Mouse (Mus musculus): ENCODE data around the gene Nmt1. TPM values are rescaled to one million over a fixed set of nuclear protein-coding genes. Genes with fewer than 3 reads are reported as not detected.

Nmt1 gene
- polyA plus RNA-seq, 1 experiment from 2014 or later, result 32.4 TPM

DNA sequence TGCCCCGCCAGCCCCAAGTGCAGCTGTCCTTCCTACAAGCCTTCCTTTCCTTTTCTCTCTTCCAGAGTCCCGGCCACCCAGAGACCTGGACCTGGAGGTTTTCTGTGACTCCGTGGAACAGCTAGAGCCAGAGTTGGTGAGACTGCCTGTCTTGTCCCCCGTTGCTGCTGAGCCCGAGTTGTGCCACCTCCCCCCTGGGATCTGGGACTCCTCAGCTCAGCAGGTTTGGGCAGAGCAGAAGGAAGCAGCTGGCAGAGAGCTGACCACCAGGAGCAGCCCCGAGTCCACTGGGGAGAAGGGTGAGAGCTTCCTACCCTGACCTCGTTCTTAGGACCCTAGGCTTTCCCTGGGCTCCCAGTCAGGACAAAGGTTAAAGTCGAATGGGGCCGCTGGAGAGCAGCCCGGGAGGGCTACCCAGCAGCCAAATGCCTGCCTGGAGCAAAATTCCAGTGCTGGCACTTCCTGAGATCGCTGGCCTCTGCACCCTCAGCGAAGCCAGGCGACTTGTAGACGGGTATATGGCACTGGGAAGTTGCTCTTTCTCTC, 77.3 kb downstream of the Nmt1 start:
- Histone ChIP-seq H3K4me2 (no peak overlapping the region), H3K9ac (no peak overlapping the region), H3K4me1 (replicated peaks) (peaks cover 26% of the 10 kb centered on the region), H3K9me3 (no peaks in the 10 kb centered on the region), H3K27ac (replicated peaks) (no peak overlapping the region), H3K36me3 (no peaks in the 10 kb centered on the region), H3K4me3 (no peak overlapping the region), H3K27me3 (peaks cover 12% of the 10 kb centered on the region)
- ATAC-seq (ENCODE audit: low FRiP score, low read depth), result no peak
- 63% methylated on average over 14 of the region's 14 CpGs for WGBS

DNA sequence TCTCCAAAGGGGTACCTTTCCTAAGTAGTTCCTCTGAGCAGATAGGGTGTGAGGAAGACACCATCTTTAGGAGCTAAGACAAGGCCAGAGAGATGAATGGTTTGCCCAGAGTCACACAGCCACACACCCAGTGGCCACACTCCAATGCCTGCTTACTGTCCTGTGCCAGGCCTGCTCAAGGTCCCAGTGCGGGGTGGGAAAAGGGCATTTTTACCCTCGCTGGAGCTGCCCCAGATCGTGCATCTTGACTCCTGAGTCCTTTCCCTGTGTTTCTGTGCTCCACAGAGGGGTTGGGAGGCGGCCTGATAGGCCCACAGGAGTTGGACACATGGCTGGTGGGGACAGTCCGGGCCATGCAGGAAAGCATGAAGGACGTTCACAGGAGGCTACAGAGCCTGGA, 77.8 kb downstream of the Nmt1 start:
- H3K9me3 ChIP-seq, result no peaks in the 10 kb centered on the region
- no peaks in the 10 kb centered on the region for H3K36me3 ChIP-seq
- no peak for ATAC-seq (ENCODE audit: low FRiP score, low read depth)
- H3K27ac ChIP-seq (replicated peaks), result no peak overlapping the region
- H3K4me2 ChIP-seq, result no peak overlapping the region
- 86% methylated on average over 6 of the region's 6 CpGs for WGBS
- H3K27me3 ChIP-seq, result peaks cover 10% of the 10 kb centered on the region
- H3K4me1 ChIP-seq (replicated peaks), result peaks cover 25% of the 10 kb centered on the region
- no peak overlapping the region for H3K9ac ChIP-seq
- no peak overlapping the region for H3K4me3 ChIP-seq

DNA sequence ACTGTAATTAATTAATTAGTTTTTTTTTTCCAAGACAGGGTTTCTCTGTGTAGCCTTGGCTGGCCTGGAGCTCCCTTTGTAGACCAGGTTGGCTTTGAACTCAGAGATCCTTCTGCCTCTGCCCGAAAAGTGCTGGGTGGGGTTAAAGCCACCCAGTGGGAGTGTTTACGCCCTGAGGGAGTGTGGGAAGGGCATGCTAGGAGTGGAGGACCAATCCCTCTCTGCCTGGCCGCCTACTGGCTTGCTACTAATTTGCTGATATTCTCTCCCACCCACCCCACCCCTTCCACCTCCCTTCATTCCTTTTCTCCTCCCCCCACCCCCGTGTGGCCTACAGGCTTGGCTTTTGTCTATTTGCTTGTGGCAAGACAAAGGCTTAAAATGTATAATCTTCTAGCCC, 78.4 kb downstream of the Nmt1 start:
- H3K4me2 ChIP-seq, result no peak overlapping the region
- H3K27ac ChIP-seq (replicated peaks), result no peak overlapping the region
- no peak for ATAC-seq (ENCODE audit: low FRiP score, low read depth)
- H3K27me3 ChIP-seq, result peaks cover 10% of the 10 kb centered on the region
- H3K4me1 ChIP-seq (replicated peaks), result peaks cover 22% of the 10 kb centered on the region
- WGBS, result 71% methylated on average over 4 of the region's 4 CpGs
- H3K36me3 ChIP-seq, result no peaks in the 10 kb centered on the region
- H3K4me3 ChIP-seq, result no peak overlapping the region
- H3K9me3 ChIP-seq, result no peaks in the 10 kb centered on the region
- no peak overlapping the region for H3K9ac ChIP-seq

- Histone ChIP-seq H3K4me3 (peak overlapping the region; percentile 26; the same call in 1 of the 2 replicates), H3K9me3 (no peaks in the 10 kb centered on the region), H3K36me3 (no peaks in the 10 kb centered on the region), H3K4me2 (peak overlapping the region; percentile 52), H3K27ac (replicated peaks) (no peak overlapping the region), H3K27me3 (peaks cover 27% of the 10 kb centered on the region), H3K4me1 (replicated peaks) (peaks cover 24% of the 10 kb centered on the region), H3K9ac (peak overlapping the region; percentile 32; the same call in 1 of the 2 replicates)
- WGBS, result 24% methylated on average over 10 of the region's 10 CpGs
- no peak for ATAC-seq (ENCODE audit: low FRiP score, low read depth)
These were observed 83.3 kb downstream of the Nmt1 start for GRCm38 (mm10) chr11:103111301-103111700.

DNA sequence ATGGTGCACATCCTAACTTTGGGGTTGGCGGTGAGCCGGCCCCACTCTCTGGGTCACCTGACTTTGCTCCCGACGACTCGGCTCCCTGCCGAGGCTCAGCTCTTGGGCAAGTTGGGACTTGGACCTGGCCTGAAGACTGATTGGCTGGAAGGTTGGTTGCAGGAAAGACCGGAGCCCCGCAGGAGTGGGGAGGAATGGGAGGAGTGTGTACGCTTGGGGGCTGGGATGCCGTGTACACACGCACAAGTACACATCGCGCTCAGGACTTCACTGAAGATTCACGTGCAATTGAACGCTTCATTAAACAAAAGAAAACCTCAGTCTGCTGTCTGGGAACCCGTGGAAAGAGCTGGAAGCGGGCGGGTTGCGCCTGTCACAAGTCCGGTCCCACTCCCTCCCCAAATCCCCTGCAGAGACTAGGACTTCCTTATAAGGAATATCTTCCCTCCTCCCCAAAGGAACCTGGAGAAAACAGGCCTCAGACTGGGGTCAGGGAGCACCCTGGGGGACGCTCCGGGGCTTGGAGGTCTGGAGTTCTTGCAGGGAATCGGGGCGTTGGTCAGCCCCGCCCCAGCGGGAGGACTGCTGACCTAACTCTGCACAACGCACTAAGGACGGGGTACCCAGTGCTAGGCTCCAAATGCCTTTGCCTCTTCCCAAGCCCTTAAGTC, 84.0 kb downstream of the Nmt1 start:
- H3K27me3 ChIP-seq, result peaks cover 27% of the 10 kb centered on the region
- H3K9me3 ChIP-seq, result no peaks in the 10 kb centered on the region
- WGBS, result 1% methylated on average over 28 of the region's 28 CpGs
- no peaks in the 10 kb centered on the region for H3K36me3 ChIP-seq
- no peak overlapping the region for H3K27ac ChIP-seq (replicated peaks)
- no peak for ATAC-seq (ENCODE audit: low FRiP score, low read depth)
- peak overlapping the region; percentile 52 for H3K4me2 ChIP-seq
- H3K4me1 ChIP-seq (replicated peaks), result peaks cover 26% of the 10 kb centered on the region
- peak overlapping the region; percentile 26 for H3K4me3 ChIP-seq
- peak overlapping the region; percentile 32 for H3K9ac ChIP-seq

DNA sequence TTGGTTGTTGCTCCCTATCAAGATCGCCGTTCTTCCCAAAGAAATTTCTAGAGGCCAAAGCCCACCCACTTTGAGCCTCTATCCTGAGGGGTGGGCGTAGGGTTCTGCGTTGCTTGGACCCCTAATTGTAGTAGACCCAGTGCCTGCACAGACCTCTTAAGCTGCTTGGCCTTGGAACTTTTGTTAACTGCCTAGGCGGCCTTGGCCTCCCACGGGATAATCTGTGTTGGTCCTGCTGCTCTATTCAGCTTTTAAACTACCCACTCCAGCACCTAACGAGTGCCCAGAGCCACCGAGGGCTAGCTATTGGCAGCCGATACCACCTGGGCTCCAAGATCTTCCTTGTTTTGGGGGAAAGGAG, 84.5 kb downstream of the Nmt1 start:
- H3K36me3 ChIP-seq, result no peaks in the 10 kb centered on the region
- H3K27ac ChIP-seq (replicated peaks), result no peak overlapping the region
- H3K27me3 ChIP-seq, result peaks cover 27% of the 10 kb centered on the region
- H3K4me3 ChIP-seq, result no peak overlapping the region
- WGBS, result 11% methylated on average over 9 of the region's 9 CpGs
- no peak for ATAC-seq (ENCODE audit: low FRiP score, low read depth)
- no peaks in the 10 kb centered on the region for H3K9me3 ChIP-seq
- peaks cover 31% of the 10 kb centered on the region for H3K4me1 ChIP-seq (replicated peaks)
- H3K9ac ChIP-seq, result 0 out of 2 replicates have a peak overlapping the region, but pooled peaks have one; percentile 32
- H3K4me2 ChIP-seq, result peak overlapping the region; percentile 52

DNA sequence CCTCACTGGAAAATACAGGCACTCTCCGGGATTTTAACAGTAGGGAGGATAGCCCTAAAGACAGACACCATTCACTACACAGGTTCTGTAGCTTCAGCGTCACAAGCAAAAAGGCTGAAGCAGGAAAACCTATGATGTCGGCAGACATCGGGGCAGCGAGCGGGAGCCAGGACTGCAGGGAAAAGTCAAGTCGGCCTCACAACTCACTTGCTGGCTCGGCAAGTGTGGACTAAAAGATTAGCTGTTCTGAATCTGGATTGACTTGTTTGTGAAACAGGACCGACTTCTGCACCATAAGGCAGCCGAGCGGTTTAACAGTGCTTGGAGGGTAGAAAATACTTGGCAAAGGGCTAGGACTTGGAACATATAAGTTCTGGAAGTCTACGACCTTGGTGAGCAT, 85.0 kb downstream of the Nmt1 start:
- no peak overlapping the region for H3K9ac ChIP-seq
- no peaks in the 10 kb centered on the region for H3K9me3 ChIP-seq
- H3K36me3 ChIP-seq, result no peaks in the 10 kb centered on the region
- peaks cover 36% of the 10 kb centered on the region for H3K4me1 ChIP-seq (replicated peaks)
- no peak overlapping the region for H3K4me2 ChIP-seq
- H3K4me3 ChIP-seq, result no peak overlapping the region
- H3K27me3 ChIP-seq, result peaks cover 27% of the 10 kb centered on the region
- ATAC-seq (ENCODE audit: low FRiP score, low read depth), result no peak
- 39% methylated on average over 12 of the region's 12 CpGs for WGBS
- H3K27ac ChIP-seq (replicated peaks), result no peak overlapping the region

DNA sequence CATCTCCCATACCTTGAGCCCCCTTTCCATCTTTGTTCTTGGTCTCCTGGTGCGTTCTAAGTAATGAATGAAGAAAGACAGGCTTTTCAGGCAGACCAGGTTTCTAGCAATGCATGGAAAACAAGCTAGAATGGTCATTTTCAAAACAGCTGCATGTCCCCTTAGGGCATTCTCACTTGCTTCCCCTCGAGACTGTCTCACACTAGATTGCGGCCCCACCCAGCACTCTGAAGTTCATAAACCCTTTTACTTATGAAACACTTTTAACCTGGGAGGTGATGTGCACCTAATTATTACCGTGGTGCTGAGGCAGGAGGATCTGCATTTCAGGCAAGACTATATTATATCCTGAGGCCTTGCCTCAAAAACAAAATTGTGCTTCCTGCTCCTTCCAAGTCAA, 85.8 kb downstream of the Nmt1 start:
- Histone ChIP-seq H3K9me3 (no peaks in the 10 kb centered on the region), H3K4me3 (no peak overlapping the region), H3K36me3 (no peaks in the 10 kb centered on the region), H3K4me1 (replicated peaks) (peaks cover 44% of the 10 kb centered on the region), H3K27ac (replicated peaks) (no peak overlapping the region), H3K9ac (no peak overlapping the region), H3K27me3 (peaks cover 27% of the 10 kb centered on the region), H3K4me2 (no peak overlapping the region)
- ATAC-seq (ENCODE audit: low FRiP score, low read depth), result no peak
- WGBS, result 89% methylated on average over 4 of the region's 4 CpGs

GRCm38 (mm10) chr11:103114270-103114943, 86.4 kb downstream of the Nmt1 start:
- H3K4me3 ChIP-seq, result peak overlapping the region; percentile 57
- no peaks in the 10 kb centered on the region for H3K36me3 ChIP-seq
- peak overlapping the region; percentile 75 for H3K4me2 ChIP-seq
- peaks cover 27% of the 10 kb centered on the region for H3K27me3 ChIP-seq
- 86% methylated on average over 11 of the region's 11 CpGs for WGBS
- H3K9ac ChIP-seq, result peak overlapping the region; percentile 73
- no peaks in the 10 kb centered on the region for H3K9me3 ChIP-seq
- peaks cover 48% of the 10 kb centered on the region for H3K4me1 ChIP-seq (replicated peaks)
- peak overlapping the region; percentile 92 for H3K27ac ChIP-seq (replicated peaks)
- ATAC-seq (ENCODE audit: low FRiP score, low read depth), result no peak

GRCm38 (mm10) chr11:103115163-103116007, 87.4 kb downstream of the Nmt1 start:
- Histone ChIP-seq H3K27me3 (peaks cover 27% of the 10 kb centered on the region), H3K36me3 (no peaks in the 10 kb centered on the region), H3K4me1 (replicated peaks) (peaks cover 48% of the 10 kb centered on the region), H3K27ac (replicated peaks) (peak overlapping the region; percentile 92), H3K4me3 (peak overlapping the region; percentile 57), H3K9ac (peak overlapping the region; percentile 73), H3K4me2 (peak overlapping the region; percentile 75), H3K9me3 (no peaks in the 10 kb centered on the region)
- ATAC-seq (ENCODE audit: low FRiP score, low read depth), result peak; percentile 53
- under 1% methylated on average over 34 of the region's 34 CpGs for WGBS

DNA sequence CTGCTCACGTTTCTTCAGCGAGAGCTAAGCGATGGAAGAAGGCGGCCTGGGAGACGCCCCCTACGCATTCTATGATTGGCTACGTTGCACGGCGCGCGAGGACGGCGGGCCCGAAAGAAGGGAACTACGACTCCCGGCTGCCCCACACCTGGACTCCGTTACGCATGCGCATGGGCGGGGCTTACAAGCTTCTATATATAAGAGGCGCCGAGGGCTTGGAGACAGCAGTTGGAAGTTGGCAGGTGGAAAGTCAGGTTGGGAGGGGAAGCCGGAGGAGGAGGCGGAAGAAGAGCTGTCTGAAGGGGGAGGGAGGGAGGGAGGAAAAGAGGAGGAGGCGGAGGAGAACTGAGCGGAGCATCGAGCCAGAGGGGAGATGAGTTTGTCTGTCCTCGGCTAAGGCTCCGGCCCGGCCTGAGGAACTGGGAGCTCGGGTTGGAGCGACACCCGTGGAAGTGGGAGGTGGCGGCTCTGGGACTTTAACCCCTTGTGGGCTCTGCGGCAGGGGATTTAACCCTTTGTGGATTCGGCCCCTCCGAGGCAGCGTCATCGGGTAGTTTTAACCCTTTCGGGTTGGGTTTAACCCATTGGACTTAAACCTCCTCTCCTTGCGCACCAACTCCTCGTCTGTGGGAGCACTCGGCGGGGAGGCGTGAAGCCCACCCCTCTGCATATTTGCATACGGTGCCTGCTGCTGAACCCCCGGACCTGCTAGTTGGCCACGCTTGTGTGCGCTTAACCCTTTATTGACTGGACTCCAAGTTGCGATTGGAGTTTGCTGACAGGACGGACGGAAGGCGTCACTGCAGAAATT, 88.2 kb downstream of the Nmt1 start, which contains the start of gene Hexim1:
Hexim1 (plus strand) TSS at position 224 of the 811 bp plus-strand sequence.
- Histone ChIP-seq H3K4me2 (peak within 1 kb of the TSS; percentile 75), H3K27ac (replicated peaks) (peak within 1 kb of the TSS; percentile 92), H3K27me3 (peaks cover 20% of the 10 kb centered on the region), H3K4me1 (replicated peaks) (peaks cover 46% of the 10 kb centered on the region), H3K9me3 (no peaks in the 10 kb centered on the region), H3K9ac (peak within 1 kb of the TSS; percentile 73), H3K4me3 (peak within 1 kb of the TSS; percentile 57), H3K36me3 (no peaks in the 10 kb centered on the region)
- WGBS, result under 1% methylated on average over 53 of the region's 53 CpGs
- peak; percentile 96 for ATAC-seq (ENCODE audit: low FRiP score, low read depth)
